Mouse (Mus musculus): ENCODE data around the gene Slc25a26.

Gene Slc25a26

GRCm38 (mm10) chr6:94601811-94602210, 101.7 kb downstream of the Slc25a26 start:
- no peak for DNase-seq

- no peak for DNase-seq
These were observed 103.9 kb downstream of the Slc25a26 start for GRCm38 (mm10) chr6:94604072-94604471.

- no peak for DNase-seq
These were observed 104.4 kb downstream of the Slc25a26 start for GRCm38 (mm10) chr6:94604546-94604945.

GRCm38 (mm10) chr6:94613235-94613895, 113.2 kb downstream of the Slc25a26 start:
- peak; percentile 76 for DNase-seq

GRCm38 (mm10) chr6:94614346-94614745, 114.2 kb downstream of the Slc25a26 start:
- peak; percentile 63 for DNase-seq

- DNase-seq = peak; percentile 75
These were observed 115.8 kb downstream of the Slc25a26 start for GRCm38 (mm10) chr6:94615936-94616335.

- peak; percentile 26 for DNase-seq
These were observed 118.5 kb downstream of the Slc25a26 start for GRCm38 (mm10) chr6:94618671-94619070.

- no peak for DNase-seq
These were observed 120.2 kb downstream of the Slc25a26 start for GRCm38 (mm10) chr6:94620287-94620686.

GRCm38 (mm10) chr6:94620801-94621301, 120.7 kb downstream of the Slc25a26 start:
- no peak for DNase-seq

GRCm38 (mm10) chr6:94622983-94623382, 122.9 kb downstream of the Slc25a26 start:
- peak; percentile 70 for DNase-seq

- DNase-seq = no peak
These were observed 124.4 kb downstream of the Slc25a26 start for GRCm38 (mm10) chr6:94624543-94624942.

GRCm38 (mm10) chr6:94625896-94626295, 125.8 kb downstream of the Slc25a26 start:
- DNase-seq = no peak

- DNase-seq = no peak
These were observed 126.7 kb downstream of the Slc25a26 start for GRCm38 (mm10) chr6:94626807-94627206.

GRCm38 (mm10) chr6:94627714-94628595, 127.8 kb downstream of the Slc25a26 start:
- DNase-seq = no peak

- no peak for DNase-seq
These were observed 128.7 kb downstream of the Slc25a26 start for GRCm38 (mm10) chr6:94628787-94629186.

GRCm38 (mm10) chr6:94631051-94631778, 131.1 kb downstream of the Slc25a26 start:
- DNase-seq = no peak

- no peak for DNase-seq
These were observed 131.6 kb downstream of the Slc25a26 start for GRCm38 (mm10) chr6:94631779-94632082.

- DNase-seq = no peak
These were observed 134.1 kb downstream of the Slc25a26 start for GRCm38 (mm10) chr6:94634274-94634673.

- DNase-seq = no peak
These were observed 134.6 kb downstream of the Slc25a26 start for GRCm38 (mm10) chr6:94634710-94635109.

- no peak for DNase-seq
These were observed 135.2 kb downstream of the Slc25a26 start for GRCm38 (mm10) chr6:94635343-94635742.

- DNase-seq = no peak
These were observed 136.9 kb downstream of the Slc25a26 start for GRCm38 (mm10) chr6:94637024-94637434.

- no peak for DNase-seq
These were observed 140.2 kb downstream of the Slc25a26 start for GRCm38 (mm10) chr6:94640297-94640696.

GRCm38 (mm10) chr6:94642048-94642447, 141.9 kb downstream of the Slc25a26 start:
- no peak for DNase-seq

Data from kidney, adult 9 months (tissue).